ENCODE assay signal across 8 mouse cellular contexts in genomic region chr6:87334361-87335090, GRCm38 (mm10). TPM values are rescaled to one million over a fixed set of nuclear protein-coding genes. Genes with fewer than 3 reads are reported as not detected.
DNase-seq lines count a peak whose midpoint lies in the region; ATAC-seq lines count a peak whose summit lies in the region.

No protein-coding gene starts in this region.

- H3K27ac ChIP-seq in forebrain, embryonic 16.5 days (ENCODE audit: low read length) = no peak overlapping the region; the same call in 1 of the 2 replicates
- H3K27ac ChIP-seq in hindbrain, embryonic 16.5 days (ENCODE audit: low read depth, low read length) = peak overlapping the region; percentile 74
- H3K27ac ChIP-seq in liver, embryonic 12.5 days = no peak overlapping the region
- no peak overlapping the region for H3K27ac ChIP-seq in neural tube, embryonic 12.5 days

- no peaks in the 10 kb centered on the region for H3K36me3 ChIP-seq in forebrain, embryonic 16.5 days (ENCODE audit: control insufficient read depth, insufficient read depth)
- no peaks in the 10 kb centered on the region for H3K36me3 ChIP-seq in hindbrain, embryonic 16.5 days (ENCODE audit: control insufficient read depth, insufficient read depth, low read length)
- no peaks in the 10 kb centered on the region for H3K36me3 ChIP-seq in liver, embryonic 12.5 days
- H3K36me3 ChIP-seq in neural tube, embryonic 12.5 days = no peaks in the 10 kb centered on the region

- H3K4me1 ChIP-seq in forebrain, embryonic 16.5 days (replicated peaks; ENCODE audit: control insufficient read depth, insufficient read depth, low read length) = peaks cover 18% of the 10 kb centered on the region
- peaks cover 9% of the 10 kb centered on the region for H3K4me1 ChIP-seq in hindbrain, embryonic 16.5 days (ENCODE audit: control insufficient read depth, insufficient read depth, low read depth, low read length)
- H3K4me1 ChIP-seq in liver, embryonic 12.5 days = no peaks in the 10 kb centered on the region
- H3K4me1 ChIP-seq in neural tube, embryonic 12.5 days = peaks cover 13% of the 10 kb centered on the region

- no peaks in the 10 kb centered on the region for H3K27me3 ChIP-seq in forebrain, embryonic 16.5 days (replicated peaks; ENCODE audit: control insufficient read depth, insufficient read depth, low read length)
- no peaks in the 10 kb centered on the region for H3K27me3 ChIP-seq in hindbrain, embryonic 16.5 days (replicated peaks; ENCODE audit: control insufficient read depth, insufficient read depth, low read length)
- H3K27me3 ChIP-seq in liver, embryonic 12.5 days (replicated peaks) = peaks cover 45% of the 10 kb centered on the region
- no peaks in the 10 kb centered on the region for H3K27me3 ChIP-seq in neural tube, embryonic 12.5 days (replicated peaks)

- WGBS in forebrain, embryonic 16.5 days = 3% methylated on average over 11 of the region's 11 CpGs
- WGBS in hindbrain, embryonic 16.5 days = 7% methylated on average over 11 of the region's 11 CpGs
- 25% methylated on average over 11 of the region's 11 CpGs for WGBS in liver, embryonic 12.5 days (ENCODE audit: insufficient replicate concordance)
- WGBS in neural tube, embryonic 12.5 days = 10% methylated on average over 11 of the region's 11 CpGs

- peak overlapping the region; percentile 78 for H3K9ac ChIP-seq in forebrain, embryonic 16.5 days (replicated peaks; ENCODE audit: low read depth, low read length)
- peak overlapping the region; percentile 86 for H3K9ac ChIP-seq in hindbrain, embryonic 16.5 days (ENCODE audit: low read depth, low read length)
- 0 out of 2 replicates have a peak overlapping the region, but pooled peaks have one; percentile 49 for H3K9ac ChIP-seq in liver, embryonic 12.5 days
- H3K9ac ChIP-seq in neural tube, embryonic 12.5 days = peak overlapping the region; percentile 86

- peak overlapping the region; percentile 82 for H3K4me3 ChIP-seq in forebrain, embryonic 16.5 days (replicated peaks; ENCODE audit: low read length)
- H3K4me3 ChIP-seq in hindbrain, embryonic 16.5 days (ENCODE audit: low read length) = peak overlapping the region; percentile 84
- H3K4me3 ChIP-seq in liver, embryonic 12.5 days = peak overlapping the region; percentile 56
- H3K4me3 ChIP-seq in neural tube, embryonic 12.5 days = peak overlapping the region; percentile 72

- peak; percentile 37 for DNase-seq in ovary, postnatal 14 days (ENCODE audit: low spot score)
- DNase-seq in ovary, postnatal 10 days (ENCODE audit: low spot score) = no peak
- DNase-seq in spleen, adult 12 weeks (ENCODE audit: low spot score) = no peak

- peak overlapping the region; percentile 98 for H3K4me2 ChIP-seq in forebrain, embryonic 16.5 days (ENCODE audit: low read length)
- peak overlapping the region; percentile 93 for H3K4me2 ChIP-seq in hindbrain, embryonic 16.5 days (ENCODE audit: low read length)
- H3K4me2 ChIP-seq in liver, embryonic 12.5 days = peak overlapping the region; percentile 67
- H3K4me2 ChIP-seq in neural tube, embryonic 12.5 days (replicated peaks) = peak overlapping the region; percentile 91

- peak; percentile 67 for ATAC-seq in forebrain, embryonic 16.5 days
- peak; percentile 53; the same call in 1 of the 2 replicates for ATAC-seq in hindbrain, embryonic 16.5 days
- ATAC-seq in liver, embryonic 12.5 days = no peak
- ATAC-seq in neural tube, embryonic 12.5 days (ENCODE audit: low FRiP score, low read depth) = no peak
- no peak for ATAC-seq in granulocyte monocyte progenitor cell, adult 5-6 weeks (replicated peaks; ENCODE audit: poor library complexity, severe bottlenecking)

- H3K9me3 ChIP-seq in forebrain, embryonic 16.5 days (ENCODE audit: control insufficient read depth, low read length) = no peaks in the 10 kb centered on the region
- H3K9me3 ChIP-seq in hindbrain, embryonic 16.5 days (ENCODE audit: control insufficient read depth, low read length) = no peaks in the 10 kb centered on the region
- H3K9me3 ChIP-seq in liver, embryonic 12.5 days (replicated peaks) = no peaks in the 10 kb centered on the region
- H3K9me3 ChIP-seq in neural tube, embryonic 12.5 days = no peaks in the 10 kb centered on the region

RNA-seq across cellular contexts. Expression of gene Antxr1, which starts 1.1 kb away (rescaled TPM):
- polyA plus RNA-seq in forebrain, embryonic 16.5 days (2015; fragmentation: Nextera tagmentation; extraction: Ambion mirVana) = 3.1 and 3.2 TPM in 2 replicates
- polyA plus RNA-seq in hindbrain, embryonic 16.5 days (2015; fragmentation: Nextera tagmentation; extraction: Ambion mirVana) = 4.4 and 5.3 TPM in 2 replicates
- 0.64 and 0.93 TPM in 2 replicates for polyA plus RNA-seq in liver, embryonic 12.5 days (2016; fragmentation: Nextera tagmentation; extraction: Ambion mirVana)
- 4.8 TPM in 2 replicates for polyA plus RNA-seq in neural tube, embryonic 12.5 days (2016; fragmentation: Nextera tagmentation; extraction: Ambion mirVana)
- total RNA-seq in granulocyte monocyte progenitor cell, adult 5-6 weeks (2014; fragmentation: Nextera tagmentation) = 0.85 and 1.7 TPM in 2 replicates
- 0.10 and 0.78 TPM in 2 replicates for total RNA-seq in granulocyte monocyte progenitor cell, adult 5-6 weeks (2017)

RNA-seq across cellular contexts. Expression of gene Gkn1, which starts 16.2 kb away (rescaled TPM):
- not detected in 2 replicates for polyA plus RNA-seq in forebrain, embryonic 16.5 days (2015; fragmentation: Nextera tagmentation; extraction: Ambion mirVana)
- polyA plus RNA-seq in hindbrain, embryonic 16.5 days (2015; fragmentation: Nextera tagmentation; extraction: Ambion mirVana) = not detected in 2 replicates
- polyA plus RNA-seq in liver, embryonic 12.5 days (2016; fragmentation: Nextera tagmentation; extraction: Ambion mirVana) = not detected in 2 replicates
- not detected in 2 replicates for polyA plus RNA-seq in neural tube, embryonic 12.5 days (2016; fragmentation: Nextera tagmentation; extraction: Ambion mirVana)
- not detected in 2 replicates for total RNA-seq in granulocyte monocyte progenitor cell, adult 5-6 weeks (2014; fragmentation: Nextera tagmentation)
- total RNA-seq in granulocyte monocyte progenitor cell, adult 5-6 weeks (2017) = not detected in 2 replicates

RNA-seq across cellular contexts. Expression of gene Gkn2, which starts 38.6 kb away (rescaled TPM):
- polyA plus RNA-seq in forebrain, embryonic 16.5 days (2015; fragmentation: Nextera tagmentation; extraction: Ambion mirVana) = not detected in 2 replicates
- not detected in 2 replicates for polyA plus RNA-seq in hindbrain, embryonic 16.5 days (2015; fragmentation: Nextera tagmentation; extraction: Ambion mirVana)
- not detected in 2 replicates for polyA plus RNA-seq in liver, embryonic 12.5 days (2016; fragmentation: Nextera tagmentation; extraction: Ambion mirVana)
- polyA plus RNA-seq in neural tube, embryonic 12.5 days (2016; fragmentation: Nextera tagmentation; extraction: Ambion mirVana) = not detected in 2 replicates
- not detected in 2 replicates for total RNA-seq in granulocyte monocyte progenitor cell, adult 5-6 weeks (2014; fragmentation: Nextera tagmentation)
- total RNA-seq in granulocyte monocyte progenitor cell, adult 5-6 weeks (2017) = not detected in 2 replicates

RNA-seq across cellular contexts. Expression of gene Gkn3, which starts 54.2 kb away (rescaled TPM):
- 0.30 TPM in 1 of 2 replicates, not detected in the other for polyA plus RNA-seq in forebrain, embryonic 16.5 days (2015; fragmentation: Nextera tagmentation; extraction: Ambion mirVana)
- 0.44 and 0.93 TPM in 2 replicates for polyA plus RNA-seq in hindbrain, embryonic 16.5 days (2015; fragmentation: Nextera tagmentation; extraction: Ambion mirVana)
- not detected in 2 replicates for polyA plus RNA-seq in liver, embryonic 12.5 days (2016; fragmentation: Nextera tagmentation; extraction: Ambion mirVana)
- not detected in 2 replicates for polyA plus RNA-seq in neural tube, embryonic 12.5 days (2016; fragmentation: Nextera tagmentation; extraction: Ambion mirVana)
- total RNA-seq in granulocyte monocyte progenitor cell, adult 5-6 weeks (2014; fragmentation: Nextera tagmentation) = not detected in 2 replicates
- not detected in 2 replicates for total RNA-seq in granulocyte monocyte progenitor cell, adult 5-6 weeks (2017)

Comparison
In these comparisons a context has a peak if more than half of its experiments do, and no peak if none do; other contexts are left out.
1. ATAC-seq: peak in forebrain, embryonic 16.5 days (single experiment) and hindbrain, embryonic 16.5 days (single experiment); none in liver, embryonic 12.5 days (single experiment), neural tube, embryonic 12.5 days (single experiment) and granulocyte monocyte progenitor cell, adult 5-6 weeks (single experiment).
2. Peak in every context shown above with its lines, with median percentiles within 50 percentile points of each other: H3K4me2 ChIP-seq, H3K4me3 ChIP-seq and H3K9ac ChIP-seq.